In the genomic region with DNA sequence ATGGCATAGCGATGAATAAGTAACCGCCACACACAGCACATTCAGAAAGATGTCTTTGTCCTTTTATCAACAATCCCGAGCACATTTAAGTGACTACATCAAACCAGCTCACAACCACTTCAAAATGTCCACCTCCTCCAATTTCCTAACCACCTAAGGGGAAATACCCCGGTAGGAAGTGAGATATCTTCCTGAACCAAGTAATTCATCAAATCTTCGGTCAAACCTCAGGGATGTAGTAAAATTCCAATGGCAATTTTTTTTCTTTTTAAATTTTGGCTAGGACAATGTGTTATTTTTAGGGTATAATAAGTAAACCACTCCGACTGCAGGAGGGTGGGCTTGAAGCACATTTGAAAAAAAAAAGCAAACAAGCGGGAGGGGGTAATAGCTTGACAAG, we compare ENCODE assay signal across 8 mouse cellular contexts. TPM values are rescaled to one million over a fixed set of nuclear protein-coding genes. Genes with fewer than 3 reads are reported as not detected.
A peak's percentile ranks its signal among the peaks of the same experiment; 100 is the strongest.
DNase-seq lines count a peak whose midpoint lies in the region; ATAC-seq and TF ChIP-seq lines count a peak whose summit lies in the region.

No protein-coding gene starts in this region.

- H3K27ac ChIP-seq in heart, embryonic 13.5 days (replicated peaks) = no peak overlapping the region
- H3K27ac ChIP-seq in CH12.LX (ENCODE audit: insufficient read depth, low read depth) = no peak overlapping the region
- no peak overlapping the region for H3K27ac ChIP-seq in forebrain, embryonic 14.5 days (ENCODE audit: low read depth, low read length)
- H3K27ac ChIP-seq in liver, embryonic 16.5 days (ENCODE audit: low read length) = no peak overlapping the region

- H3K27me3 ChIP-seq in heart, embryonic 13.5 days (replicated peaks) = no peaks in the 10 kb centered on the region
- no peaks in the 10 kb centered on the region for H3K27me3 ChIP-seq in CH12.LX (replicated peaks)
- H3K27me3 ChIP-seq in forebrain, embryonic 14.5 days (replicated peaks; ENCODE audit: control insufficient read depth, insufficient read depth, low read length) = no peaks in the 10 kb centered on the region
- H3K27me3 ChIP-seq in liver, embryonic 16.5 days (ENCODE audit: control insufficient read depth, insufficient read depth, low read depth, low read length) = no peaks in the 10 kb centered on the region

- no peaks in the 10 kb centered on the region for H3K9me3 ChIP-seq in heart, embryonic 13.5 days
- H3K9me3 ChIP-seq in CH12.LX (replicated peaks; ENCODE audit: low read length) = no peaks in the 10 kb centered on the region
- H3K9me3 ChIP-seq in forebrain, embryonic 14.5 days (replicated peaks; ENCODE audit: control insufficient read depth, low read length) = no peaks in the 10 kb centered on the region
- H3K9me3 ChIP-seq in liver, embryonic 16.5 days (replicated peaks; ENCODE audit: control insufficient read depth, low read length) = no peaks in the 10 kb centered on the region

- peak overlapping the region; percentile 98 for H3K9ac ChIP-seq in heart, embryonic 13.5 days
- peak overlapping the region; percentile 90 for H3K9ac ChIP-seq in CH12.LX (ENCODE audit: insufficient read depth, low read depth)
- H3K9ac ChIP-seq in forebrain, embryonic 14.5 days (ENCODE audit: low read length) = peak overlapping the region; percentile 99
- peak overlapping the region; percentile 98 for H3K9ac ChIP-seq in liver, embryonic 16.5 days (ENCODE audit: low read depth, low read length)

- DNase-seq in heart, postnatal 14 days = no peak
- DNase-seq in CH12.LX (ENCODE audit: extremely low read depth) = no peak
- DNase-seq in forebrain, embryonic 14.5 days (ENCODE audit: low spot score) = peak; percentile 10
- DNase-seq in spleen, postnatal 36 days (ENCODE audit: low spot score in 2 of 2) = no peak
- no peak for DNase-seq in urinary bladder, postnatal 36 days (ENCODE audit: low spot score in 2 of 2)

- no peak for TF ChIP-seq CTCF in CH12.LX (conservative IDR thresholded peaks at IDR 0.05 in 1 of 2, IDR thresholded peaks at IDR 0.05 in 1 of 2; ENCODE audit: low read depth in 2 of 2, low read length in 2 of 2)

- peaks cover 33% of the 10 kb centered on the region for H3K4me1 ChIP-seq in heart, embryonic 13.5 days
- H3K4me1 ChIP-seq in CH12.LX (ENCODE audit: control insufficient read depth in 1 of 2, insufficient read depth in 2 of 2) = peaks cover 3 to 27% of the 10 kb centered on the region in 2 experiments; a peak in 3 of 4 replicates
- H3K4me1 ChIP-seq in forebrain, embryonic 14.5 days (ENCODE audit: control insufficient read depth, insufficient read depth, low read length) = peaks cover 19% of the 10 kb centered on the region
- H3K4me1 ChIP-seq in liver, embryonic 16.5 days (ENCODE audit: control insufficient read depth, low read depth, low read length) = peaks cover 12% of the 10 kb centered on the region

- intact Hi-C loops in heart, postnatal 14 days (cut with DNase I) = loop anchor here (2.0 to 5.0 kb wide), 2 partner anchors 57 to 213 kb away; a partner anchor contains a TSS

- ATAC-seq in heart, embryonic 13.5 days (ENCODE audit: extremely low read depth, insufficient number of reproducible peaks, low FRiP score, low TSS enrichment) = no peak
- ATAC-seq in forebrain, embryonic 14.5 days = no peak
- ATAC-seq in liver, embryonic 16.5 days (ENCODE audit: low read depth) = no peak
- ATAC-seq in inflammation-experienced regulatory T-cells, adult 6 months = no peak

- H3K79me2 ChIP-seq in CH12.LX (replicated peaks; ENCODE audit: control insufficient read depth, extremely low read depth, insufficient read depth, poor library complexity, severe bottlenecking) = peaks cover 40% of the 10 kb centered on the region

- in situ Hi-C loops in CH12.LX (cut with MboI; ENCODE audit: low pct_ligation_motif_present, low pct_unique_long_range_greater_than_20kb, low sequenced_read_pairs) = loop anchor here (25.0 kb wide), 1 partner anchor 203 kb away; no protein-coding TSS in a partner anchor

- TF ChIP-seq EP300 in CH12.LX (IDR thresholded peaks at IDR 0.05; ENCODE audit: low read length) = no peak

- peaks cover 6% of the 10 kb centered on the region for H3K36me3 ChIP-seq in heart, embryonic 13.5 days
- peaks cover 0 to 16% of the 10 kb centered on the region in 2 experiments for H3K36me3 ChIP-seq in CH12.LX (replicated peaks in 1 of 2; ENCODE audit: control insufficient read depth in 1 of 2, insufficient read depth in 1 of 2, low read length in 1 of 2)
- peaks cover 6% of the 10 kb centered on the region; the same call in 1 of the 2 replicates for H3K36me3 ChIP-seq in forebrain, embryonic 14.5 days (ENCODE audit: control insufficient read depth, insufficient read depth, low read length)
- no peaks in the 10 kb centered on the region for H3K36me3 ChIP-seq in liver, embryonic 16.5 days (ENCODE audit: control insufficient read depth, insufficient read depth)

- peak overlapping the region; percentile 100 for H3K4me3 ChIP-seq in heart, embryonic 13.5 days
- H3K4me3 ChIP-seq in CH12.LX (replicated peaks in 1 of 3; ENCODE audit: low read depth in 2 of 3, low read length in 2 of 3, poor library complexity in 1 of 3) = peak overlapping the region; percentile 63 to 99 (median 99)
- H3K4me3 ChIP-seq in forebrain, embryonic 14.5 days (ENCODE audit: low read depth, low read length) = peak overlapping the region; percentile 98
- peak overlapping the region; percentile 98 for H3K4me3 ChIP-seq in liver, embryonic 16.5 days (ENCODE audit: low read depth, low read length)

- no peak for TF ChIP-seq POLR2A in CH12.LX (IDR thresholded peaks at IDR 0.05; ENCODE audit: low read depth, low read length)

- peak overlapping the region; percentile 93 for H3K4me2 ChIP-seq in heart, embryonic 13.5 days
- peak overlapping the region; percentile 97 for H3K4me2 ChIP-seq in CH12.LX (ENCODE audit: insufficient read depth, low read depth, poor library complexity, severe bottlenecking)
- peak overlapping the region; percentile 74 for H3K4me2 ChIP-seq in forebrain, embryonic 14.5 days (ENCODE audit: low read length)
- H3K4me2 ChIP-seq in liver, embryonic 16.5 days (ENCODE audit: low read depth, low read length) = peak overlapping the region; percentile 85

- 25% methylated on average over 7 of the region's 7 CpGs for WGBS in heart, embryonic 13.5 days
- WGBS in forebrain, embryonic 14.5 days = 29% methylated on average over 7 of the region's 7 CpGs
- 32% methylated on average over 7 of the region's 7 CpGs for WGBS in liver, embryonic 16.5 days (ENCODE audit: insufficient replicate concordance)

- TF ChIP-seq RAD21 in CH12.LX (IDR thresholded peaks at IDR 0.05; ENCODE audit: low read depth, low read length) = no peak

- dilution Hi-C loops in CH12.LX (cut with MboI; ENCODE audit: extremely low pct_ligation_motif_present, extremely low pct_unique_long_range_greater_than_20kb, low sequenced_read_pairs) = no loop called here

TF ChIP-seq in CH12.LX, 34 proteins besides CTCF, POLR2A, EP300 and RAD21:
- no peak for TF ChIP-seq MXI1 (IDR thresholded peaks at IDR 0.05; ENCODE audit: low read depth, low read length)
- TF ChIP-seq SMC3 (IDR thresholded peaks at IDR 0.05; ENCODE audit: low read depth, low read length) = no peak
- TF ChIP-seq GABPA (IDR thresholded peaks at IDR 0.05; ENCODE audit: insufficient replicate concordance, low read depth, low read length) = no peak
- TF ChIP-seq MAFK (IDR thresholded peaks at IDR 0.05; ENCODE audit: insufficient replicate concordance, low read length) = no peak
- no peak for TF ChIP-seq PAX5 (IDR thresholded peaks at IDR 0.05; ENCODE audit: low read length)
- no peak for TF ChIP-seq UBTF (IDR thresholded peaks at IDR 0.05; ENCODE audit: low read depth, low read length)
- no peak for TF ChIP-seq NELFE (IDR thresholded peaks at IDR 0.05; ENCODE audit: low read depth, low read length)
- TF ChIP-seq NRF1 (IDR thresholded peaks at IDR 0.05; ENCODE audit: low read depth, low read length) = no peak
- no peak for TF ChIP-seq USF2 (conservative IDR thresholded peaks at IDR 0.05; ENCODE audit: low read depth, low read length)

RNA-seq across cellular contexts. Expression of a gene that starts 1.1 kb away (rescaled TPM):
- 11.1 and 12.1 TPM in 2 replicates for polyA plus RNA-seq in heart, embryonic 13.5 days (2015; fragmentation: Nextera tagmentation; extraction: Ambion mirVana)
- total RNA-seq in heart, postnatal 14 days (2021) = 10 to 100 TPM; 23.6 to 25.0 TPM
- total RNA-seq in CH12.LX (2012; rRNA removed) = 12.6 and 14.2 TPM in 2 replicates
- total RNA-seq in CH12.LX (2014; rRNA removed) = 12.7 and 13.3 TPM in 2 replicates
- 11.9 and 16.9 TPM in 2 replicates for polyA plus RNA-seq in CH12.LX (2012; ENCODE audit: insufficient read length, low read depth)
- polyA plus RNA-seq in forebrain, embryonic 14.5 days (2014; fragmentation: Nextera tagmentation; extraction: Ambion mirVana) = 30.5 and 31.7 TPM in 2 replicates
- polyA plus RNA-seq in liver, embryonic 16.5 days (2015; fragmentation: Nextera tagmentation; extraction: Ambion mirVana) = 4.1 and 5.1 TPM in 2 replicates
- 1 to 10 TPM; 6.0 to 8.2 (median 6.7) TPM for polyA plus RNA-seq in inflammation-experienced regulatory T-cells, adult 6 months (2017; shearing (Covaris generic))

RNA-seq across cellular contexts. Expression of a gene that starts 57.7 kb away (rescaled TPM):
- 141 and 153 TPM in 2 replicates for polyA plus RNA-seq in heart, embryonic 13.5 days (2015; fragmentation: Nextera tagmentation; extraction: Ambion mirVana)
- total RNA-seq in heart, postnatal 14 days (2021) = 10 to 100 TPM; 68.1 to 73.2 TPM
- total RNA-seq in CH12.LX (2012; rRNA removed) (54.2 and 57.8 TPM in 2 replicates), CH12.LX (2014; rRNA removed) (124 TPM in 2 replicates)
- polyA plus RNA-seq in CH12.LX (2012; ENCODE audit: insufficient read length, low read depth) = 89.3 and 117 TPM in 2 replicates
- polyA plus RNA-seq in forebrain, embryonic 14.5 days (2014; fragmentation: Nextera tagmentation; extraction: Ambion mirVana) = 72.1 and 73.3 TPM in 2 replicates
- 72.2 and 75.1 TPM in 2 replicates for polyA plus RNA-seq in liver, embryonic 16.5 days (2015; fragmentation: Nextera tagmentation; extraction: Ambion mirVana)
- polyA plus RNA-seq in inflammation-experienced regulatory T-cells, adult 6 months (2017; shearing (Covaris generic)) = 100 to 1,000 TPM in 1 of 3 experiments, 10 to 100 TPM in 2; 80.0 to 164 (median 87.5) TPM
